Mouse (Mus musculus) CH12.LX (cell line): ENCODE data around the gene Lce3f. TPM values are rescaled to one million over a fixed set of nuclear protein-coding genes. Genes with fewer than 3 reads are reported as not detected.

ENCODE experiments used
- DNase-seq: peaks from one replicate; pipeline ENCODE4 v3.0.0-alpha.2; 2013; ENCODE audit errors: extremely low read depth
- H3K27ac ChIP-seq: 2 replicates; pipeline ENCODE4 v1.5.1; 2012; ENCODE audit warnings: low read depth, mild to moderate bottlenecking, control low read depth, moderate library complexity; ENCODE audit not compliant: insufficient read depth
- H3K27me3 ChIP-seq: replicated peaks from 2 replicates; pipeline ENCODE3; 2012; ENCODE audit warnings: inconsistent platforms
- H3K36me3 ChIP-seq, 2 experiments: replicated peaks in 1 of 2; 2 replicates each; pipeline versions ENCODE3 to v1.6.1; 2012; ENCODE audit warnings: inconsistent platforms in 1 of 2, low read length in 1 of 2, mild to moderate bottlenecking in 1 of 2, mixed read lengths in 1 of 2, moderate library complexity in 1 of 2; ENCODE audit not compliant: control insufficient read depth in 1 of 2, insufficient read depth in 1 of 2
- H3K4me1 ChIP-seq, 2 experiments: 2 replicates each; pipeline ENCODE4 v1.6.1; 2012; ENCODE audit warnings: inconsistent platforms in 1 of 2, moderate library complexity in 1 of 2; ENCODE audit not compliant: insufficient read depth in 2 of 2, control insufficient read depth in 1 of 2
- H3K4me2 ChIP-seq: 2 replicates; pipeline ENCODE4 v1.6.1; 2012; ENCODE audit warnings: low read depth, mild to moderate bottlenecking, control low read depth; ENCODE audit not compliant: poor library complexity, insufficient read depth, severe bottlenecking
- H3K4me3 ChIP-seq, 3 experiments: fragments of 150-350 bp in 1 of 3; sonication (generic) in 1 of 3; replicated peaks in 1 of 3; 2 replicates each; pipeline versions ENCODE3 to v1.5.1; 2011 to 2012; ENCODE audit warnings: low read depth in 2 of 3, low read length in 2 of 3, mild to moderate bottlenecking in 2 of 3, moderate library complexity in 2 of 3, control low read depth in 1 of 3, improper control_type of control experiment in 1 of 3, inconsistent platforms in 1 of 3, mixed read lengths in 1 of 3; ENCODE audit not compliant: poor library complexity in 1 of 3
- H3K79me2 ChIP-seq: replicated peaks from 2 replicates; pipeline ENCODE4 v1.6.1; 2012; ENCODE audit warnings: mild to moderate bottlenecking, moderate library complexity; ENCODE audit not compliant: control insufficient read depth, poor library complexity, insufficient read depth, severe bottlenecking; ENCODE audit errors: extremely low read depth
- H3K9ac ChIP-seq: 2 replicates; pipeline ENCODE4 v1.6.1; 2012; ENCODE audit warnings: low read depth, mild to moderate bottlenecking, control low read depth, moderate library complexity; ENCODE audit not compliant: insufficient read depth
- H3K9me3 ChIP-seq: replicated peaks from 2 replicates; pipeline ENCODE3; 2012; ENCODE audit warnings: low read length, inconsistent platforms, mixed read lengths
- BHLHE40 ChIP-seq: IDR thresholded peaks from 2 replicates; pipeline ENCODE4 v1.6.1; 2011; ENCODE audit warnings: mild to moderate bottlenecking, low read depth, low read length, improper control_type of control experiment
- CHD2 ChIP-seq: IDR thresholded peaks from 2 replicates; pipeline ENCODE4 v1.6.1; 2011; ENCODE audit warnings: low read length, improper control_type of control experiment
- CTCF ChIP-seq, 2 experiments: IDR thresholded peaks in 1 of 2; conservative IDR thresholded peaks in 1 of 2; 2 replicates each; pipeline ENCODE4 v1.5.1; 2011 to 2012; ENCODE audit warnings: low read depth in 2 of 2, low read length in 2 of 2, improper control_type of control experiment in 1 of 2, inconsistent platforms in 1 of 2, mild to moderate bottlenecking in 1 of 2, moderate library complexity in 1 of 2
- ELF1 ChIP-seq: IDR thresholded peaks from 2 replicates; pipeline ENCODE4 v1.6.1; 2014; ENCODE audit warnings: low read depth, mild to moderate bottlenecking, inconsistent platforms, low read length, improper control_type of control experiment
- ETS1 ChIP-seq: conservative IDR thresholded peaks from 2 replicates; pipeline ENCODE4 v1.6.1; 2012; ENCODE audit warnings: low read depth, mild to moderate bottlenecking, inconsistent platforms, low read length, improper control_type of control experiment, moderate library complexity
- JUN ChIP-seq: IDR thresholded peaks from 2 replicates; pipeline ENCODE4 v1.6.1; 2011; ENCODE audit warnings: low read depth, mild to moderate bottlenecking, low read length, improper control_type of control experiment, moderate library complexity; ENCODE audit not compliant: insufficient read depth
- MAFK ChIP-seq: IDR thresholded peaks from 2 replicates; pipeline ENCODE4 v1.6.1; 2011; ENCODE audit warnings: low read length, improper control_type of control experiment; ENCODE audit not compliant: insufficient replicate concordance
- MAZ ChIP-seq: IDR thresholded peaks from 2 replicates; pipeline ENCODE4 v1.6.1; 2012; ENCODE audit warnings: low read depth, mild to moderate bottlenecking, inconsistent platforms, low read length, improper control_type of control experiment, moderate library complexity
- MEF2A ChIP-seq: IDR thresholded peaks from 2 replicates; pipeline ENCODE4 v1.6.1; 2014; ENCODE audit warnings: low read depth, mild to moderate bottlenecking, inconsistent platforms, low read length, improper control_type of control experiment, borderline replicate concordance
- MXI1 ChIP-seq: IDR thresholded peaks from 2 replicates; pipeline ENCODE4 v1.6.1; 2011; ENCODE audit warnings: mild to moderate bottlenecking, low read depth, low read length, improper control_type of control experiment
- MYC ChIP-seq: IDR thresholded peaks from 2 replicates; pipeline ENCODE4 v1.6.1; 2011; ENCODE audit warnings: low read depth, mild to moderate bottlenecking, improper control_type of control experiment, low read length
- NELFE ChIP-seq: IDR thresholded peaks from 2 replicates; pipeline ENCODE4 v1.6.1; 2011; ENCODE audit warnings: low read depth, low read length, improper control_type of control experiment
- PAX5 ChIP-seq: IDR thresholded peaks from 2 replicates; pipeline ENCODE4 v1.6.1; 2012; ENCODE audit warnings: low read length, inconsistent platforms, mixed read lengths
- POLR2A ChIP-seq: IDR thresholded peaks from 2 replicates; pipeline ENCODE4 v1.6.1; 2011; ENCODE audit warnings: low read depth, mild to moderate bottlenecking, improper control_type of control experiment, low read length
- POLR2AphosphoS2 ChIP-seq: IDR thresholded peaks from 2 replicates; pipeline ENCODE4 v1.6.1; 2011; ENCODE audit warnings: low read depth, low read length, improper control_type of control experiment
- RAD21 ChIP-seq: IDR thresholded peaks from 2 replicates; pipeline ENCODE4 v1.6.1; 2011; ENCODE audit warnings: low read depth, mild to moderate bottlenecking, low read length, improper control_type of control experiment, moderate library complexity
- RCOR1 ChIP-seq: conservative IDR thresholded peaks from 2 replicates; pipeline ENCODE4 v1.6.1; 2012; ENCODE audit warnings: low read depth, mild to moderate bottlenecking, inconsistent platforms, low read length, improper control_type of control experiment
- SIN3A ChIP-seq: IDR thresholded peaks from 2 replicates; pipeline ENCODE4 v1.6.1; 2012; ENCODE audit warnings: low read length, improper control_type of control experiment, inconsistent platforms
- TCF12 ChIP-seq: IDR thresholded peaks from 2 replicates; pipeline ENCODE4 v1.6.1; 2014; ENCODE audit warnings: low read depth, mild to moderate bottlenecking, inconsistent platforms, low read length, improper control_type of control experiment
- UBTF ChIP-seq: IDR thresholded peaks from 2 replicates; pipeline ENCODE4 v1.6.1; 2012; ENCODE audit warnings: low read depth, mild to moderate bottlenecking, inconsistent platforms, low read length, improper control_type of control experiment, moderate library complexity
- USF1 ChIP-seq: IDR thresholded peaks from 2 replicates; pipeline ENCODE4 v1.6.1; 2014; ENCODE audit warnings: low read depth, mild to moderate bottlenecking, inconsistent platforms, low read length, improper control_type of control experiment
- ZC3H11A ChIP-seq: IDR thresholded peaks from 2 replicates; pipeline ENCODE4 v1.6.1; 2012; ENCODE audit warnings: low read depth, mild to moderate bottlenecking, inconsistent platforms, low read length, improper control_type of control experiment
- ZKSCAN1 ChIP-seq: IDR thresholded peaks from 2 replicates; pipeline ENCODE4 v1.6.1; 2012; ENCODE audit warnings: low read depth, inconsistent platforms, low read length, improper control_type of control experiment, borderline replicate concordance
- ZMIZ1 ChIP-seq: IDR thresholded peaks from 2 replicates; pipeline ENCODE4 v1.6.1; 2012; ENCODE audit warnings: low read depth, mild to moderate bottlenecking, inconsistent platforms, low read length, improper control_type of control experiment
- dilution Hi-C: fragments of 300-500 bp; cut with MboI; formaldehyde crosslinking; loops from 2 replicates; pipeline ENCODE4 v1.14.3; 2020; ENCODE audit warnings: low sequenced_read_pairs; ENCODE audit not compliant: extremely low pct_unique_long_range_greater_than_20kb, extremely low pct_ligation_motif_present
- in situ Hi-C: fragments of 300-500 bp; cut with MboI; formaldehyde crosslinking; loops from 3 replicates; pipeline ENCODE4 v1.14.3; 2019; ENCODE audit warnings: low sequenced_read_pairs, low pct_ligation_motif_present, low pct_unique_long_range_greater_than_20kb, mixed read lengths
- polyA plus RNA-seq: library from polyadenylated mRNA; unstranded; fragments of >175 nt; gene quantifications from 2 replicates; pipeline ENCODE4 v1.2.1, GENCODE M21; 2012; ENCODE audit warnings: low read depth; ENCODE audit not compliant: insufficient read length
- total RNA-seq, 2 experiments: library from RNA; depleted of rRNA; stranded (reverse); fragments of 300-350 nt in 1 of 2; fragments of >200 nt in 1 of 2; gene quantifications; 2 replicates each; pipeline ENCODE4 v1.2.3; 2012 to 2014

Gene Lce3f
- total and polyA plus RNA-seq, 3 experiments: not detected

- dilution Hi-C loops: no loop called here
- Histone ChIP-seq H3K27me3 (no peaks in the 10 kb centered on the region), H3K4me2 (no peak overlapping the region), H3K79me2 (no peaks in the 10 kb centered on the region), H3K4me3 (no peak overlapping the region), H3K9ac (no peak overlapping the region), H3K9me3 (no peaks in the 10 kb centered on the region)
- in situ Hi-C loops: no loop called here
- no peak for DNase-seq
- no peak for TF ChIP-seq RCOR1
- TF ChIP-seq MAFK: no peak
- TF ChIP-seq POLR2A: no peak
- no peak for TF ChIP-seq JUN
- no peak for TF ChIP-seq TCF12
- TF ChIP-seq ZKSCAN1: no peak
- TF ChIP-seq SIN3A: no peak
- no peak for TF ChIP-seq MYC
- no peak for TF ChIP-seq USF1
- no peak for TF ChIP-seq ETS1
- no peak for TF ChIP-seq PAX5
- no peak for TF ChIP-seq ZC3H11A
- no peak for TF ChIP-seq ZMIZ1
- TF ChIP-seq CHD2: no peak
- TF ChIP-seq UBTF: no peak
- TF ChIP-seq, all 38 proteins: peak for 0
- peaks cover 0 to 2% of the 10 kb centered on the region in 2 experiments; a peak in 1 of 4 replicates for H3K4me1 ChIP-seq
- no peak overlapping the region for H3K27ac ChIP-seq
- H3K36me3 ChIP-seq: no peaks in the 10 kb centered on the region
Observed at GRCm38 (mm10) chr3:93002843-93003242, 10.8 kb downstream of the Lce3f start.

- no peak overlapping the region for H3K9ac ChIP-seq
- dilution Hi-C loops: no loop called here
- H3K4me3 ChIP-seq: no peak overlapping the region
- no peaks in the 10 kb centered on the region for H3K27me3 ChIP-seq
- no peak overlapping the region for H3K4me2 ChIP-seq
- no peaks in the 10 kb centered on the region for H3K9me3 ChIP-seq
- H3K27ac ChIP-seq: no peak overlapping the region
- no peaks in the 10 kb centered on the region for H3K36me3 ChIP-seq
- no peaks in the 10 kb centered on the region for H3K79me2 ChIP-seq
- TF ChIP-seq MAFK (no peak), RAD21 (no peak), MEF2A (no peak), JUN (no peak), NELFE (no peak), BHLHE40 (no peak), UBTF (no peak), MXI1 (no peak), SIN3A (no peak), MAZ (no peak), POLR2AphosphoS2 (no peak), TCF12 (no peak), CTCF (conservative IDR thresholded peaks at IDR 0.05 in 1 of 2, IDR thresholded peaks at IDR 0.05 in 1 of 2; ENCODE audit: low read depth in 2 of 2, low read length in 2 of 2) (no peak), ELF1 (no peak), ETS1 (no peak)
- peaks cover 0 to 31% of the 10 kb centered on the region in 2 experiments; a peak in 2 of 4 replicates for H3K4me1 ChIP-seq
- in situ Hi-C loops: no loop called here
- DNase-seq: no peak
Observed at GRCm38 (mm10) chr3:93014378-93014801, 22.4 kb downstream of the Lce3f start.
